Mouse (Mus musculus) MEL (cell line): ENCODE measurements around the gene Tas2r107. TPM values are rescaled to one million over a fixed set of nuclear protein-coding genes. Genes with fewer than 3 reads are reported as not detected.

Source experiments
- DNase-seq: peaks from one replicate; pipeline ENCODE4 v3.0.0; 2011; ENCODE audit warnings: low read depth, low spot score
- H3K27ac ChIP-seq: 2 replicates; pipeline ENCODE4 v1.5.1; 2012; ENCODE audit warnings: low read depth, mild to moderate bottlenecking, control low read depth, low read length, moderate library complexity; ENCODE audit not compliant: control insufficient read depth
- H3K27me3 ChIP-seq, 2 experiments: fragments of 150-350 bp in 1 of 2; sonication (generic) in 1 of 2; 2 replicates each; pipeline ENCODE4 v1.6.1; 2012; ENCODE audit warnings: low read length in 2 of 2, mild to moderate bottlenecking in 2 of 2, improper control_type of control experiment in 1 of 2, moderate library complexity in 1 of 2; ENCODE audit not compliant: insufficient read depth in 2 of 2, control insufficient read depth in 1 of 2
- H3K36me3 ChIP-seq, 2 experiments: 2 replicates each; pipeline ENCODE4 v1.6.1; 2012 to 2014; ENCODE audit warnings: low read length in 2 of 2, improper control_type of control experiment in 1 of 2, inconsistent platforms in 1 of 2, mild to moderate bottlenecking in 1 of 2; ENCODE audit not compliant: insufficient read depth in 2 of 2, control insufficient read depth in 1 of 2
- H3K4me1 ChIP-seq, 2 experiments: fragments of 150-350 bp in 1 of 2; sonication (generic) in 1 of 2; 2 replicates each; pipeline ENCODE4 v1.6.1; 2012; ENCODE audit warnings: low read length in 2 of 2, improper control_type of control experiment in 1 of 2, mild to moderate bottlenecking in 1 of 2; ENCODE audit not compliant: insufficient read depth in 2 of 2, control insufficient read depth in 1 of 2
- H3K4me3 ChIP-seq, 2 experiments: fragments of 150-350 bp in 1 of 2; sonication (generic) in 1 of 2; 2 replicates each; pipeline ENCODE4 v1.5.1; 2012; ENCODE audit warnings: low read depth in 2 of 2, low read length in 2 of 2, mild to moderate bottlenecking in 2 of 2, moderate library complexity in 2 of 2, control low read depth in 1 of 2, improper control_type of control experiment in 1 of 2; ENCODE audit not compliant: control insufficient read depth in 1 of 2, insufficient read depth in 1 of 2
- H3K79me2 ChIP-seq: 2 replicates; pipeline ENCODE4 v1.6.1; 2012; ENCODE audit warnings: mild to moderate bottlenecking, low read length, moderate library complexity; ENCODE audit not compliant: control insufficient read depth, poor library complexity, insufficient read depth
- H3K9ac ChIP-seq: 2 replicates; pipeline ENCODE4 v1.6.1; 2012; ENCODE audit warnings: low read depth, mild to moderate bottlenecking, control low read depth, low read length, moderate library complexity; ENCODE audit not compliant: control insufficient read depth, poor library complexity, severe bottlenecking
- H3K9me3 ChIP-seq: fragments of 150-350 bp; sonication (generic); replicated peaks from 2 replicates; pipeline ENCODE4 v1.6.1; 2012; ENCODE audit warnings: mild to moderate bottlenecking, low read length, improper control_type of control experiment, moderate library complexity; ENCODE audit not compliant: insufficient read depth
- BHLHE40 ChIP-seq: IDR thresholded peaks from 2 replicates; pipeline ENCODE4 v1.6.1; 2012; ENCODE audit warnings: low read depth, mild to moderate bottlenecking, inconsistent platforms, low read length, improper control_type of control experiment, borderline replicate concordance
- CHD1 ChIP-seq: IDR thresholded peaks from 2 replicates; pipeline ENCODE4 v1.6.1; 2012; ENCODE audit warnings: low read depth, mild to moderate bottlenecking, inconsistent platforms, low read length, improper control_type of control experiment
- CTCF ChIP-seq, 3 experiments: IDR thresholded peaks in 2 of 3; conservative IDR thresholded peaks in 1 of 3; 2 replicates each; pipeline ENCODE4 v1.5.1; 2011 to 2012; ENCODE audit warnings: low read length in 3 of 3, low read depth in 2 of 3, mild to moderate bottlenecking in 2 of 3, improper control_type of control experiment in 1 of 3, inconsistent platforms in 1 of 3, mixed read lengths in 1 of 3, moderate library complexity in 1 of 3; ENCODE audit not compliant: control insufficient read depth in 1 of 3, insufficient read depth in 1 of 3, poor library complexity in 1 of 3, severe bottlenecking in 1 of 3
- ETS1 ChIP-seq: IDR thresholded peaks from 2 replicates; pipeline ENCODE4 v1.6.1; 2012; ENCODE audit warnings: low read depth, mild to moderate bottlenecking, inconsistent platforms, low read length, improper control_type of control experiment, moderate library complexity
- GABPA ChIP-seq: IDR thresholded peaks from 2 replicates; pipeline ENCODE4 v1.6.1; 2012; ENCODE audit warnings: low read depth, mild to moderate bottlenecking, inconsistent platforms, low read length, improper control_type of control experiment, moderate library complexity
- HCFC1 ChIP-seq: IDR thresholded peaks from 2 replicates; pipeline ENCODE4 v1.6.1; 2012; ENCODE audit warnings: low read depth, mild to moderate bottlenecking, inconsistent platforms, low read length, improper control_type of control experiment, moderate library complexity
- JUND ChIP-seq: IDR thresholded peaks from 2 replicates; pipeline ENCODE4 v1.6.1; 2011; ENCODE audit warnings: low read depth, mild to moderate bottlenecking, improper control_type of control experiment, low read length
- KAT2A ChIP-seq: conservative IDR thresholded peaks from 2 replicates; pipeline ENCODE4 v1.6.1; 2012; ENCODE audit warnings: low read depth, low read length, improper control_type of control experiment, inconsistent platforms
- MAFK ChIP-seq: IDR thresholded peaks from 2 replicates; pipeline ENCODE4 v1.6.1; 2011; ENCODE audit warnings: low read depth, mild to moderate bottlenecking, low read length, improper control_type of control experiment, borderline replicate concordance
- MAZ ChIP-seq: IDR thresholded peaks from 2 replicates; pipeline ENCODE4 v1.6.1; 2012; ENCODE audit warnings: low read depth, mild to moderate bottlenecking, inconsistent platforms, low read length, improper control_type of control experiment
- MYB ChIP-seq: IDR thresholded peaks from 2 replicates; pipeline ENCODE4 v1.6.1; 2011; ENCODE audit warnings: mild to moderate bottlenecking, low read depth, low read length, improper control_type of control experiment
- MYC ChIP-seq: IDR thresholded peaks from 2 replicates; pipeline ENCODE4 v1.6.1; 2011; ENCODE audit warnings: low read depth, mild to moderate bottlenecking, low read length, improper control_type of control experiment, moderate library complexity
- NELFE ChIP-seq: IDR thresholded peaks from 2 replicates; pipeline ENCODE4 v1.6.1; 2011; ENCODE audit warnings: low read depth, low read length, improper control_type of control experiment
- NRF1 ChIP-seq: IDR thresholded peaks from 2 replicates; pipeline ENCODE4 v1.6.1; 2014; ENCODE audit warnings: low read depth, mild to moderate bottlenecking, inconsistent platforms, low read length, improper control_type of control experiment, moderate library complexity; ENCODE audit not compliant: poor library complexity, insufficient read depth, severe bottlenecking
- POLR2AphosphoS2 ChIP-seq: IDR thresholded peaks from 2 replicates; pipeline ENCODE4 v1.6.1; 2011; ENCODE audit warnings: low read length, improper control_type of control experiment
- RAD21 ChIP-seq: IDR thresholded peaks from 2 replicates; pipeline ENCODE4 v1.6.1; 2011; ENCODE audit warnings: mild to moderate bottlenecking, low read depth, low read length, improper control_type of control experiment
- RCOR1 ChIP-seq: IDR thresholded peaks from 2 replicates; pipeline ENCODE4 v1.6.1; 2012; ENCODE audit warnings: low read depth, mild to moderate bottlenecking, inconsistent platforms, low read length, improper control_type of control experiment
- SIN3A ChIP-seq: IDR thresholded peaks from 2 replicates; pipeline ENCODE4 v1.6.1; 2012; ENCODE audit warnings: low read length, improper control_type of control experiment, inconsistent platforms
- TAL1 ChIP-seq: IDR thresholded peaks from 2 replicates; pipeline ENCODE4 v1.6.1; 2012; ENCODE audit warnings: mild to moderate bottlenecking, inconsistent platforms, low read length, moderate library complexity, mixed read lengths
- USF1 ChIP-seq: IDR thresholded peaks from 2 replicates; pipeline ENCODE4 v1.6.1; 2014; ENCODE audit warnings: low read depth, mild to moderate bottlenecking, inconsistent platforms, low read length, improper control_type of control experiment, moderate library complexity
- USF2 ChIP-seq, 2 experiments: IDR thresholded peaks; 2 replicates each; pipeline ENCODE4 v1.6.1; 2011 to 2012; ENCODE audit warnings: improper control_type of control experiment in 2 of 2, low read length in 2 of 2, borderline replicate concordance in 1 of 2, inconsistent platforms in 1 of 2, low read depth in 1 of 2, mild to moderate bottlenecking in 1 of 2; ENCODE audit not compliant: insufficient read depth in 1 of 2
- ZC3H11A ChIP-seq: IDR thresholded peaks from 2 replicates; pipeline ENCODE4 v1.6.1; 2012; ENCODE audit warnings: low read depth, mild to moderate bottlenecking, inconsistent platforms, low read length, improper control_type of control experiment
- ZKSCAN1 ChIP-seq: IDR thresholded peaks from 2 replicates; pipeline ENCODE4 v1.6.1; 2012; ENCODE audit warnings: low read depth, mild to moderate bottlenecking, inconsistent platforms, low read length, improper control_type of control experiment, moderate library complexity
- ZMIZ1 ChIP-seq: IDR thresholded peaks from 2 replicates; pipeline ENCODE4 v1.6.1; 2012; ENCODE audit warnings: low read depth, mild to moderate bottlenecking, inconsistent platforms, low read length, improper control_type of control experiment, moderate library complexity
- ZNF384 ChIP-seq: IDR thresholded peaks from 2 replicates; pipeline ENCODE4 v1.6.1; 2012; ENCODE audit warnings: low read depth, mild to moderate bottlenecking, inconsistent platforms, low read length, improper control_type of control experiment
- polyA plus RNA-seq, 2 experiments: library from polyadenylated mRNA; stranded (reverse) in 1 of 2; unstranded in 1 of 2; fragments of >175 nt in 1 of 2; fragments of >200 nt in 1 of 2; gene quantifications; 2 replicates each; pipeline versions ENCODE4 v1.2.1 to v1.2.4; 2012; ENCODE audit warnings: low replicate concordance in 2 of 2, low read depth in 1 of 2; ENCODE audit not compliant: insufficient read length in 2 of 2, insufficient read depth in 1 of 2, missing spikeins in 1 of 2
- total RNA-seq: library from RNA; depleted of rRNA; stranded (reverse); fragments of 300-350 nt; gene quantifications from 2 replicates; pipeline ENCODE4 v1.2.3, GENCODE M21; 2012; rRNA removed

The Tas2r107 gene
- total RNA-seq (not detected in 2 replicates), polyA plus RNA-seq (not detected)

GRCm38 (mm10) chr6:131660049-131660448 lies at the start of gene Tas2r107:
Tas2r107 (minus strand) TSS chr6:131660149.
- H3K36me3 ChIP-seq: no peaks in the 10 kb centered on the region
- DNase-seq: no peak
- TF ChIP-seq GABPA (no peak), ZMIZ1 (no peak), MAZ (no peak), ZNF384 (no peak), NRF1 (no peak), KAT2A (no peak), JUND (no peak), USF1 (no peak), CHD1 (no peak), CTCF (IDR thresholded peaks at IDR 0.05 in 2 of 3, conservative IDR thresholded peaks at IDR 0.05 in 1 of 3; ENCODE audit: control insufficient read depth in 1 of 3, insufficient read depth in 1 of 3, low read depth in 2 of 3, low read length in 3 of 3, poor library complexity in 1 of 3, severe bottlenecking in 1 of 3) (no peak), RAD21 (no peak), ZC3H11A (no peak), MYB (no peak), USF2 (IDR thresholded peaks at IDR 0.05; ENCODE audit: borderline replicate concordance in 1 of 2, insufficient read depth in 1 of 2, low read depth in 1 of 2, low read length in 2 of 2) (no peak)
- H3K4me3 ChIP-seq: no peak within 1 kb of the TSS
- H3K79me2 ChIP-seq: no peaks in the 10 kb centered on the region
- no peaks in the 10 kb centered on the region for H3K9me3 ChIP-seq
- no peak within 1 kb of the TSS for H3K9ac ChIP-seq
- no peak within 1 kb of the TSS for H3K27ac ChIP-seq
- H3K27me3 ChIP-seq: no peaks in the 10 kb centered on the region
- no peaks in the 10 kb centered on the region for H3K4me1 ChIP-seq

- no peak for DNase-seq
- TF ChIP-seq BHLHE40 (no peak), MAFK (no peak), RCOR1 (no peak), RAD21 (no peak), KAT2A (no peak), USF2 (IDR thresholded peaks at IDR 0.05; ENCODE audit: borderline replicate concordance in 1 of 2, insufficient read depth in 1 of 2, low read depth in 1 of 2, low read length in 2 of 2) (no peak), ETS1 (no peak), MYC (no peak), MYB (no peak), POLR2AphosphoS2 (no peak), CTCF (IDR thresholded peaks at IDR 0.05 in 2 of 3, conservative IDR thresholded peaks at IDR 0.05 in 1 of 3; ENCODE audit: control insufficient read depth in 1 of 3, insufficient read depth in 1 of 3, low read depth in 2 of 3, low read length in 3 of 3, poor library complexity in 1 of 3, severe bottlenecking in 1 of 3) (no peak), NELFE (no peak), TAL1 (no peak), JUND (no peak), ZKSCAN1 (no peak), NRF1 (no peak), HCFC1 (no peak), SIN3A (no peak), USF1 (no peak)
- H3K9ac ChIP-seq: no peak within 1 kb of the TSS
- no peaks in the 10 kb centered on the region for H3K27me3 ChIP-seq
- H3K79me2 ChIP-seq: no peaks in the 10 kb centered on the region
- H3K36me3 ChIP-seq: no peaks in the 10 kb centered on the region
- no peak within 1 kb of the TSS for H3K27ac ChIP-seq
- no peaks in the 10 kb centered on the region for H3K9me3 ChIP-seq
- H3K4me3 ChIP-seq: no peak within 1 kb of the TSS
- H3K4me1 ChIP-seq: no peaks in the 10 kb centered on the region
Observed at GRCm38 (mm10) chr6:131689963-131690362, 30.0 kb upstream of the Tas2r107 start, which contains the start of gene Tas2r114. Tas2r114 (minus strand) TSS chr6:131690063.
